Mouse (Mus musculus) MEL (cell line): Measurements from ENCODE around the gene Ascc3.

Experiments used
- CHD2 ChIP-seq: IDR thresholded peaks from 2 replicates; pipeline ENCODE4 v1.6.1; 2011; ENCODE audit warnings: low read length, improper control_type of control experiment
- CTCF ChIP-seq, 3 experiments: IDR thresholded peaks in 2 of 3; conservative IDR thresholded peaks in 1 of 3; 2 replicates each; pipeline ENCODE4 v1.5.1; 2011 to 2012; ENCODE audit warnings: low read length in 3 of 3, low read depth in 2 of 3, mild to moderate bottlenecking in 2 of 3, improper control_type of control experiment in 1 of 3, inconsistent platforms in 1 of 3, mixed read lengths in 1 of 3, moderate library complexity in 1 of 3; ENCODE audit not compliant: control insufficient read depth in 1 of 3, insufficient read depth in 1 of 3, poor library complexity in 1 of 3, severe bottlenecking in 1 of 3
- EP300 ChIP-seq, 2 experiments: IDR thresholded peaks; 2 replicates each; pipeline ENCODE4 v1.6.1; 2011; ENCODE audit warnings: improper control_type of control experiment in 2 of 2, low read length in 2 of 2, low read depth in 1 of 2, mild to moderate bottlenecking in 1 of 2
- GABPA ChIP-seq: IDR thresholded peaks from 2 replicates; pipeline ENCODE4 v1.6.1; 2012; ENCODE audit warnings: low read depth, mild to moderate bottlenecking, inconsistent platforms, low read length, improper control_type of control experiment, moderate library complexity
- MXI1 ChIP-seq: IDR thresholded peaks from 2 replicates; pipeline ENCODE4 v1.6.1; 2011; ENCODE audit warnings: mild to moderate bottlenecking, low read depth, low read length, improper control_type of control experiment
- POLR2AphosphoS2 ChIP-seq: IDR thresholded peaks from 2 replicates; pipeline ENCODE4 v1.6.1; 2011; ENCODE audit warnings: low read length, improper control_type of control experiment
- RAD21 ChIP-seq: IDR thresholded peaks from 2 replicates; pipeline ENCODE4 v1.6.1; 2011; ENCODE audit warnings: mild to moderate bottlenecking, low read depth, low read length, improper control_type of control experiment
- USF2 ChIP-seq, 2 experiments: IDR thresholded peaks; 2 replicates each; pipeline ENCODE4 v1.6.1; 2011 to 2012; ENCODE audit warnings: improper control_type of control experiment in 2 of 2, low read length in 2 of 2, borderline replicate concordance in 1 of 2, inconsistent platforms in 1 of 2, low read depth in 1 of 2, mild to moderate bottlenecking in 1 of 2; ENCODE audit not compliant: insufficient read depth in 1 of 2

GRCm38 (mm10) chr10:50895091-50895790, 302.8 kb downstream of the Ascc3 start:
- TF ChIP-seq CTCF (IDR thresholded peaks at IDR 0.05 in 2 of 3, conservative IDR thresholded peaks at IDR 0.05 in 1 of 3; ENCODE audit: control insufficient read depth in 1 of 3, insufficient read depth in 1 of 3, low read depth in 2 of 3, low read length in 3 of 3, poor library complexity in 1 of 3, severe bottlenecking in 1 of 3) (no peak), GABPA (no peak), POLR2AphosphoS2 (no peak), RAD21 (no peak), EP300 (IDR thresholded peaks at IDR 0.05; ENCODE audit: low read depth in 1 of 2, low read length in 2 of 2) (no peak), MXI1 (no peak), CHD2 (no peak), USF2 (IDR thresholded peaks at IDR 0.05; ENCODE audit: borderline replicate concordance in 1 of 2, insufficient read depth in 1 of 2, low read depth in 1 of 2, low read length in 2 of 2) (no peak)
